Mouse (Mus musculus) hindbrain, embryonic 11.5 days (tissue): Measurements from ENCODE around the gene E130308A19Rik. TPM values are rescaled to one million over a fixed set of nuclear protein-coding genes. Genes with fewer than 3 reads are reported as not detected.
A peak's percentile ranks its signal among the peaks of the same experiment; 100 is the strongest.

Source experiments
- ATAC-seq: fragments of 200-750 bp; cut with Nextera tagmentation; 2 replicates; pipeline ENCODE4 v1.8.0; 2017; ENCODE audit warnings: mild to moderate bottlenecking, moderate TSS enrichment, moderate library complexity; ENCODE audit not compliant: low FRiP score
- DNase-seq: peaks from one replicate; pipeline ENCODE4 v3.0.0-alpha.2; 2015; ENCODE audit warnings: low spot score
- H3K27ac ChIP-seq: fragments of 300-500 bp; sonication (generic); 2 replicates; pipeline ENCODE4 v1.5.1; 2014; ENCODE audit warnings: mild to moderate bottlenecking, low read depth, low read length
- H3K27me3 ChIP-seq: fragments of 300-500 bp; sonication (generic); 2 replicates; pipeline ENCODE4 v1.6.1; 2014; ENCODE audit warnings: mild to moderate bottlenecking, low read length, moderate library complexity, mixed read lengths; ENCODE audit not compliant: control insufficient read depth, insufficient read depth
- H3K36me3 ChIP-seq: fragments of 300-500 bp; sonication (generic); 2 replicates; pipeline ENCODE4 v1.6.1; 2014; ENCODE audit warnings: mild to moderate bottlenecking, low read length, moderate library complexity, mixed read lengths; ENCODE audit not compliant: control insufficient read depth, insufficient read depth
- H3K4me1 ChIP-seq: fragments of 300-500 bp; sonication (generic); replicated peaks from 2 replicates; pipeline ENCODE4 v1.6.1; 2014; ENCODE audit warnings: low read length, mixed read lengths; ENCODE audit not compliant: control insufficient read depth, insufficient read depth
- H3K4me2 ChIP-seq: fragments of 300-500 bp; sonication (generic); replicated peaks from 2 replicates; pipeline ENCODE4 v1.6.1; 2014; ENCODE audit warnings: mild to moderate bottlenecking, low read depth, low read length
- H3K4me3 ChIP-seq: fragments of 300-500 bp; sonication (generic); 2 replicates; pipeline ENCODE4 v1.5.1; 2014; ENCODE audit warnings: low read depth, low read length
- H3K9ac ChIP-seq: fragments of 300-500 bp; sonication (generic); 2 replicates; pipeline ENCODE4 v1.6.1; 2014; ENCODE audit warnings: low read depth, low read length
- H3K9me3 ChIP-seq: fragments of 300-500 bp; sonication (generic); 2 replicates; pipeline ENCODE4 v1.6.1; 2016; ENCODE audit warnings: low read length; ENCODE audit not compliant: control insufficient read depth
- WGBS: fragments of 180-500 bp; shearing (Covaris S2); extraction: QIAGEN DNeasy Blood & Tissue Kit; methylation state at CpG from one replicate; pipeline ENCODE4 v1.1.7; 2014; 5-methylcytosine and 5-hydroxymethylcytosine counted together
- polyA plus RNA-seq: library from polyadenylated mRNA; unstranded; fragments of >200 nt; fragmentation: Nextera tagmentation; extraction: Ambion mirVana; gene quantifications from 2 replicates; pipeline ENCODE4 v1.2.1, GENCODE M21; 2014

Gene E130308A19Rik
- polyA plus RNA-seq, 1 experiment from 2014 or later: 56.6 TPM

DNA sequence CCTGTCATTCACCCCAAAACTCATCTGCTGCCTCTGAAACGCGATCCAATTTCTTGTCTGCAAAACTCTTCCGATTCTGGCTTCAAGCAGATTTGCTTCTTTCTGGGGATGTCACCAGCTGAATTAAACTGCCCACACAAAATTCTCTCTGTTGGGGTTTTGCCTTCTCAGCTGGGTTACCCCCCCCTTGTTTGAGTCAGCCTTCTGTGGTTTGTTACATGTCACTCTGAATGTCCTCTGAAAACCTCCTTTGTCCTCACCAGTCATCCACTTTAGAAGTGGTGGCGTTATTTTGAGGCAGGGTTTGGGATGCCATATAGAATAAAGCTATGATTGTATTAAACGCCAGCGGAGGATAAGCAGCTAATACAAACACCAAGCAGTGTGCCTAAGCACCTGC lies 176.1 kb downstream of the E130308A19Rik start:
- DNase-seq: no peak
- H3K36me3 ChIP-seq: no peaks in the 10 kb centered on the region
- H3K9ac ChIP-seq: no peak overlapping the region
- H3K4me1 ChIP-seq: no peaks in the 10 kb centered on the region
- H3K4me2 ChIP-seq: no peak overlapping the region
- no peak for ATAC-seq
- no peaks in the 10 kb centered on the region for H3K9me3 ChIP-seq
- no peak overlapping the region for H3K4me3 ChIP-seq
- H3K27me3 ChIP-seq: no peaks in the 10 kb centered on the region
- H3K27ac ChIP-seq: no peak overlapping the region
- WGBS: 78% methylated on average over 6 of the region's 6 CpGs

DNA sequence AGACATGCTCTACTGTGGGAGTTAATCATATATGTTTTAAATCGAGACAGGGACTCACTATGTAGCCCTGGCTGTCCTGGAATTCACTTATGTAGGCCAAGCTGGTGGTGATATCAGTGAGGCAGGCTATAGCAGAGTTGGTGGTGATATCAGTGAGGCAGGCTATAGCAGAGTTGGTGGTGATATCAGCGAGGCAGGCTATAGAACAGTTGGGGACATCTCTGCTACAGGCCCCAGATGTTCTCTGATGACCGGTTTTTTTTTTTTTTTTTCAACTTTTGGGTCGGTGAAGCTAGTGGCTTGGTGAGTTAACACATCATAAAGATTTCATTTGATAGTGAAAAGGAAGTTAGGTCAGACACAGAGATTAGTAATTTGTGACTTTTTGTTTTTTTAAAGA lies 176.8 kb downstream of the E130308A19Rik start:
- H3K9ac ChIP-seq: no peak overlapping the region
- H3K4me1 ChIP-seq: no peaks in the 10 kb centered on the region
- no peak overlapping the region for H3K4me3 ChIP-seq
- no peaks in the 10 kb centered on the region for H3K9me3 ChIP-seq
- no peak for DNase-seq
- no peaks in the 10 kb centered on the region for H3K27me3 ChIP-seq
- 76% methylated on average over 4 of the region's 4 CpGs for WGBS
- H3K36me3 ChIP-seq: no peaks in the 10 kb centered on the region
- no peak for ATAC-seq
- H3K4me2 ChIP-seq: no peak overlapping the region
- no peak overlapping the region for H3K27ac ChIP-seq

DNA sequence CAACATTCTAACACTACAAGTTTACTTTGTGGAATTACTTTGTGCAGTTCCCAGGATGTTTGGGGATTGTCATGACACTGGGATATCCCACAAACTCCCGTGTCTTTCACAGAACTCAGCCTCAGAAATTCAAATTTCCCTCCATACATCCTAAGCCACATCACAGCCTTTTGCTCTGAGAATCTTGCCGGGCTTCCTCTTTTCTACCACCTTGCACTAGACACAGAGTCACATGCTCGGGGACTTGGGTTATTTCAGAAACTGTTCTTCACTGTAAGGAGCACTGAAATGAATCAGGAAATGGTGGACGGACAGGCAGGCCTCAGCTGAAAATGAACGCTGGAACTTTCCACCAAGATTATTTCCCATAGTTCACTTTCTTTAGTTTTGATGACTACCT lies 177.3 kb downstream of the E130308A19Rik start:
- DNase-seq (no peak), ATAC-seq (no peak)
- no peaks in the 10 kb centered on the region for H3K4me1 ChIP-seq
- 77% methylated on average over 5 of the region's 5 CpGs for WGBS
- H3K4me3 ChIP-seq: no peak overlapping the region
- H3K9me3 ChIP-seq: no peaks in the 10 kb centered on the region
- H3K27ac ChIP-seq: no peak overlapping the region
- no peaks in the 10 kb centered on the region for H3K27me3 ChIP-seq
- H3K36me3 ChIP-seq: no peaks in the 10 kb centered on the region
- no peak overlapping the region for H3K4me2 ChIP-seq
- H3K9ac ChIP-seq: no peak overlapping the region

DNA sequence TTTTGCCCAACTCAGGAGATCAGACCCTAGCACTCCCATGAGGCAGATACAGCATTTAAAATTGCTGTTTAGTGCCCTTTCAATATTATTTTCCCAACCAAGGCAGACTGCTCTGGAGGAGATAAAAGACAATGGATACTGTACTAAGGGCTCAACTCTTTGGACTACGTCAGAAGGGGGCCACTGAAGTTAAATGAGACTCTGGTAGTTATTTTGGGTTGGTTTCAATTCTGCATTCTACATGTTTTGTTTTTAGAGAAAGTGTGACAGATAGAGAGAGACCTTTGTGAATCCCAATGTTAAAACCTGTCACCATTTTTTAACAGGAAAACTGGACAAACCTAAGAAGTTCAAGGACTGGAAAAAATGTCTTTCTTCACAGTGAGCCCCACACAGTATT lies 178.7 kb downstream of the E130308A19Rik start:
- Histone ChIP-seq H3K4me2 (peak overlapping the region; percentile 72), H3K9me3 (no peaks in the 10 kb centered on the region), H3K27ac (no peak overlapping the region), H3K36me3 (no peaks in the 10 kb centered on the region), H3K27me3 (no peaks in the 10 kb centered on the region), H3K9ac (no peak overlapping the region), H3K4me3 (no peak overlapping the region), H3K4me1 (no peaks in the 10 kb centered on the region)
- ATAC-seq: no peak
- no peak for DNase-seq
- WGBS: 76% methylated on average over 1 of the region's 1 CpGs

GRCm38 (mm10) chr4:59805181-59805967 lies 179.4 kb downstream of the E130308A19Rik start, which contains the start of gene Snx30:
Snx30 (plus strand) TSS chr4:59805840.
- peak within 1 kb of the TSS; percentile 78 for H3K27ac ChIP-seq
- no peaks in the 10 kb centered on the region for H3K4me1 ChIP-seq
- ATAC-seq (peak; percentile 93), DNase-seq (peak; percentile 95)
- peak within 1 kb of the TSS; percentile 81 for H3K9ac ChIP-seq
- peak within 1 kb of the TSS; percentile 71 for H3K4me3 ChIP-seq
- no peaks in the 10 kb centered on the region for H3K27me3 ChIP-seq
- 3% methylated on average over 38 of the region's 45 CpGs for WGBS
- H3K9me3 ChIP-seq: no peaks in the 10 kb centered on the region
- H3K36me3 ChIP-seq: no peaks in the 10 kb centered on the region
- H3K4me2 ChIP-seq: peak within 1 kb of the TSS; percentile 72

- under 1% methylated on average over 54 of the region's 58 CpGs for WGBS
- no peaks in the 10 kb centered on the region for H3K4me1 ChIP-seq
- peak overlapping the region; percentile 72 for H3K4me2 ChIP-seq
- no peaks in the 10 kb centered on the region for H3K36me3 ChIP-seq
- peak overlapping the region; percentile 71 for H3K4me3 ChIP-seq
- DNase-seq: peak; percentile 71
- peak overlapping the region; percentile 78 for H3K27ac ChIP-seq
- peak overlapping the region; percentile 81 for H3K9ac ChIP-seq
- peak; percentile 79 for ATAC-seq
- H3K9me3 ChIP-seq: no peaks in the 10 kb centered on the region
- H3K27me3 ChIP-seq: no peaks in the 10 kb centered on the region
Measured at GRCm38 (mm10) chr4:59805968-59806878, 180.2 kb downstream of the E130308A19Rik start.

GRCm38 (mm10) chr4:59806879-59807195 lies 180.8 kb downstream of the E130308A19Rik start:
- DNase-seq (no peak), ATAC-seq (no peak; the same call in 1 of the 2 replicates)
- peak overlapping the region; percentile 81; the same call in 1 of the 2 replicates for H3K9ac ChIP-seq
- 1% methylated on average over 9 of the region's 9 CpGs for WGBS
- H3K27me3 ChIP-seq: no peaks in the 10 kb centered on the region
- peak overlapping the region; percentile 72 for H3K4me2 ChIP-seq
- no peaks in the 10 kb centered on the region for H3K36me3 ChIP-seq
- no peaks in the 10 kb centered on the region for H3K4me1 ChIP-seq
- peak overlapping the region; percentile 78 for H3K27ac ChIP-seq
- H3K9me3 ChIP-seq: no peaks in the 10 kb centered on the region
- peak overlapping the region; percentile 71 for H3K4me3 ChIP-seq

GRCm38 (mm10) chr4:59807521-59807920 lies 181.5 kb downstream of the E130308A19Rik start:
- Histone ChIP-seq H3K9ac (no peak overlapping the region; the same call in 1 of the 2 replicates), H3K9me3 (no peaks in the 10 kb centered on the region), H3K36me3 (no peaks in the 10 kb centered on the region), H3K4me3 (peak overlapping the region; percentile 71), H3K4me2 (peak overlapping the region; percentile 72), H3K27me3 (no peaks in the 10 kb centered on the region), H3K4me1 (no peaks in the 10 kb centered on the region), H3K27ac (no peak overlapping the region)
- ATAC-seq: no peak
- no peak for DNase-seq
- 66% methylated on average over 2 of the region's 2 CpGs for WGBS
